Mouse (Mus musculus) naive thymus-derived CD4-positive, alpha-beta T cell, adult 2 months (primary cell): Measurements from ENCODE around the gene Fbxl2.
A peak's percentile ranks its signal among the peaks of the same experiment; 100 is the strongest.

ENCODE experiments used
- DNase-seq: peaks from one replicate; pipeline ENCODE4 v3.0.0-alpha.2; 2011; ENCODE audit warnings: low read depth

Gene Fbxl2

GRCm38 (mm10) chr9:114019012-114019762 is 26.8 kb downstream of the Fbxl2 start:
- DNase-seq: no peak

- no peak for DNase-seq
Observed at GRCm38 (mm10) chr9:114016402-114016801, 29.6 kb downstream of the Fbxl2 start.

- DNase-seq: no peak
Observed at GRCm38 (mm10) chr9:114015724-114016123, 30.3 kb downstream of the Fbxl2 start.

GRCm38 (mm10) chr9:114014034-114014433 is 32.0 kb downstream of the Fbxl2 start:
- no peak for DNase-seq

- DNase-seq: no peak
Observed at GRCm38 (mm10) chr9:114011203-114011602, 34.8 kb downstream of the Fbxl2 start.

GRCm38 (mm10) chr9:114009526-114009925 is 36.5 kb downstream of the Fbxl2 start:
- no peak for DNase-seq

- no peak for DNase-seq
Observed at GRCm38 (mm10) chr9:114007850-114008350, 38.1 kb downstream of the Fbxl2 start.

- no peak for DNase-seq
Observed at GRCm38 (mm10) chr9:114006801-114007200, 39.2 kb downstream of the Fbxl2 start.

- no peak for DNase-seq
Observed at GRCm38 (mm10) chr9:113998311-113998710, 47.7 kb downstream of the Fbxl2 start.

GRCm38 (mm10) chr9:113992810-113993209 is 53.2 kb downstream of the Fbxl2 start:
- DNase-seq: no peak

- peak; percentile 84 for DNase-seq
Observed at GRCm38 (mm10) chr9:113990547-113991248, 55.3 kb downstream of the Fbxl2 start.

- DNase-seq: no peak
Observed at GRCm38 (mm10) chr9:113984946-113985620, 60.9 kb downstream of the Fbxl2 start.

GRCm38 (mm10) chr9:113982883-113983670 is 62.9 kb downstream of the Fbxl2 start:
- no peak for DNase-seq

- DNase-seq: no peak
Observed at GRCm38 (mm10) chr9:113982451-113982850, 63.5 kb downstream of the Fbxl2 start.

GRCm38 (mm10) chr9:113981099-113981880 is 64.7 kb downstream of the Fbxl2 start:
- no peak for DNase-seq

- no peak for DNase-seq
Observed at GRCm38 (mm10) chr9:113979356-113979755, 66.6 kb downstream of the Fbxl2 start.

GRCm38 (mm10) chr9:113978656-113979055 is 67.3 kb downstream of the Fbxl2 start:
- DNase-seq: no peak

- no peak for DNase-seq
Observed at GRCm38 (mm10) chr9:113977225-113977840, 68.7 kb downstream of the Fbxl2 start.

- no peak for DNase-seq
Observed at GRCm38 (mm10) chr9:113976264-113976663, 69.7 kb downstream of the Fbxl2 start.

- no peak for DNase-seq
Observed at GRCm38 (mm10) chr9:113975442-113975841, 70.5 kb downstream of the Fbxl2 start.

GRCm38 (mm10) chr9:113974945-113975344 is 71.0 kb downstream of the Fbxl2 start:
- no peak for DNase-seq
